22 mouse cellular contexts compared by ENCODE assay signal in genomic region chr9:114838870-114839269, GRCm38 (mm10). TPM values are rescaled to one million over a fixed set of nuclear protein-coding genes. Genes with fewer than 3 reads are reported as not detected.
"Had no signal": no experiment of that assay in that cellular context is flagged by ENCODE, and none has a peak within 500 bp of the region (broad histone marks: within the 10 kb centered on the region; RNA-seq: fewer than 3 reads in every experiment).

No protein-coding gene starts in this region.

- H3K4me3 ChIP-seq: gastrocnemius, adult 2 months; heart, embryonic 10.5 days; heart, embryonic 12.5 days; hindbrain, embryonic 10.5 days; hindbrain, embryonic 12.5 days; intestine, embryonic 15.5 days; limb, embryonic 13.5 days had no signal

- DNase-seq: gastrocnemius, adult 2 months; gastrocnemius, postnatal 10 days; gastrocnemius, postnatal 25 days; heart, adult 18-20 months; heart, postnatal 10 days; heart, postnatal 4 days; kidney, adult 18-20 months; kidney, adult 8-10 months; kidney, postnatal 10 days; kidney, postnatal 25 days; kidney, postnatal 4 days; layer of hippocampus, adult 9-11 months; layer of hippocampus, postnatal 36 days; left cerebral cortex, postnatal 4 days had no signal

- H3K27ac ChIP-seq: gastrocnemius, adult 2 months; heart, embryonic 10.5 days; hindbrain, embryonic 10.5 days; hindbrain, embryonic 12.5 days; hindbrain, embryonic 14.5 days; intestine, embryonic 15.5 days; limb, embryonic 13.5 days had no signal

RNA-seq across cellular contexts. Expression of gene Cmtm8, which starts 5.1 kb away (rescaled TPM):
- polyA plus RNA-seq: inflammation-experienced regulatory T-cells, adult 6 months had no signal
